Mouse (Mus musculus): ENCODE data around the gene Ets1.

The Ets1 gene

GRCm38 (mm10) chr9:32635627-32636385 lies at the start of gene Ets1:
Gene Ets1, plus strand, starts transcription at chr9:32636221.
- no peak for DNase-seq (ENCODE audit: low read depth)

- peak; percentile 94 for DNase-seq (ENCODE audit: low read depth)
These were observed 46.1 kb upstream of the Ets1 start for GRCm38 (mm10) chr9:32589900-32590299.

- DNase-seq (ENCODE audit: low read depth), result no peak
These were observed 45.5 kb upstream of the Ets1 start for GRCm38 (mm10) chr9:32590571-32590970.

GRCm38 (mm10) chr9:32591732-32592582 lies 44.1 kb upstream of the Ets1 start:
- DNase-seq (ENCODE audit: low read depth), result peak; percentile 97

GRCm38 (mm10) chr9:32592583-32592890 lies 43.5 kb upstream of the Ets1 start:
- DNase-seq (ENCODE audit: low read depth), result no peak

GRCm38 (mm10) chr9:32593816-32594215 lies 42.2 kb upstream of the Ets1 start:
- DNase-seq (ENCODE audit: low read depth), result peak; percentile 53

GRCm38 (mm10) chr9:32594346-32594745 lies 41.7 kb upstream of the Ets1 start:
- peak; percentile 89 for DNase-seq (ENCODE audit: low read depth)

- DNase-seq (ENCODE audit: low read depth), result peak; percentile 39
These were observed 40.8 kb upstream of the Ets1 start for GRCm38 (mm10) chr9:32595076-32595820.

GRCm38 (mm10) chr9:32596366-32596765 lies 39.7 kb upstream of the Ets1 start:
- DNase-seq (ENCODE audit: low read depth), result no peak

- no peak for DNase-seq (ENCODE audit: low read depth)
These were observed 34.1 kb upstream of the Ets1 start for GRCm38 (mm10) chr9:32601953-32602352.

GRCm38 (mm10) chr9:32603097-32603496 lies 32.9 kb upstream of the Ets1 start:
- DNase-seq (ENCODE audit: low read depth), result no peak

GRCm38 (mm10) chr9:32607218-32607617 lies 28.8 kb upstream of the Ets1 start:
- DNase-seq (ENCODE audit: low read depth), result no peak

- DNase-seq (ENCODE audit: low read depth), result peak; percentile 59
These were observed 27.0 kb upstream of the Ets1 start for GRCm38 (mm10) chr9:32608831-32609610.

GRCm38 (mm10) chr9:32610218-32610617 lies 25.8 kb upstream of the Ets1 start:
- no peak for DNase-seq (ENCODE audit: low read depth)

- DNase-seq (ENCODE audit: low read depth), result no peak
These were observed 25.4 kb upstream of the Ets1 start for GRCm38 (mm10) chr9:32610631-32611030.

- DNase-seq (ENCODE audit: low read depth), result peak; percentile 8
These were observed 24.7 kb upstream of the Ets1 start for GRCm38 (mm10) chr9:32611340-32611739.

- no peak for DNase-seq (ENCODE audit: low read depth)
These were observed 23.6 kb upstream of the Ets1 start for GRCm38 (mm10) chr9:32612426-32612825.

- DNase-seq (ENCODE audit: low read depth), result peak; percentile 60
These were observed 23.1 kb upstream of the Ets1 start for GRCm38 (mm10) chr9:32612861-32613421.

GRCm38 (mm10) chr9:32614191-32614590 lies 21.8 kb upstream of the Ets1 start:
- peak; percentile 12 for DNase-seq (ENCODE audit: low read depth)

- no peak for DNase-seq (ENCODE audit: low read depth)
These were observed 20.6 kb upstream of the Ets1 start for GRCm38 (mm10) chr9:32615461-32615860.

GRCm38 (mm10) chr9:32615986-32616385 lies 20.0 kb upstream of the Ets1 start:
- peak; percentile 92 for DNase-seq (ENCODE audit: low read depth)
